Mouse (Mus musculus): Measurements from ENCODE around the gene Ttc24.

Ttc24 gene

GRCm38 (mm10) chr3:88022322-88023191 lies 55.5 kb downstream of the Ttc24 start:
- peak in 1 of 2 experiments; percentile 59 for DNase-seq (ENCODE audit: low read depth in 1 of 2, low spot score in 2 of 2)

Data from monocyte, adult 2 months (primary cell).